In the genomic region with DNA sequence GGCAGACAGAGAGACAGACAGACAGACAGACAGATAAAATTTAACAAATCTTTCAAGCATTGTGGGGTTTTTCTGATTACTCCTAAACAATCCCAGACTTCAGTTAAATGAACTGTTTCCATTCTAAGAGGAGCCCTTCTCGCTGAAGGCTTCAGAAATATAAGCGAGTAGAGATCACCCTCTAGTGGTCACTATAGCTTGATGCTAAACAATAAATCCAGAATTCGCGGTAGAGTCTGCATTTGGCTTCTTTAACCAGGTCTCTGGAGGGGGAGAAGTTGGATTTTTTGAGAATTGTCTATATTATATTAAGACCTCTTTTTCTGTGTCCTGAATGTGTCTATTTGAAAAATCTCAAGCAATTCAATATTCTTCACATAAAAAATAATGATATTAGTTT, we compare ENCODE assay signal across 7 mouse cellular contexts. TPM values are rescaled to one million over a fixed set of nuclear protein-coding genes. Genes with fewer than 3 reads are reported as not detected.
DNase-seq lines count a peak whose midpoint lies in the region; ATAC-seq and TF ChIP-seq lines count a peak whose summit lies in the region.

No protein-coding gene starts in this region.

- in situ Hi-C loops in ES-E14 (cut with MboI; ENCODE audit: low sequenced_read_pairs in 2 of 2, unreplicated experiment in 2 of 2) = no loop called here

- H3K9ac ChIP-seq in ES-E14 (ENCODE audit: insufficient read depth, low read depth, low read length, poor library complexity, severe bottlenecking) = no peak overlapping the region
- no peak overlapping the region for H3K9ac ChIP-seq in hindbrain, embryonic 15.5 days

- no peak overlapping the region for H3K4me2 ChIP-seq in hindbrain, embryonic 15.5 days

- H3K27ac ChIP-seq in ES-E14 (ENCODE audit: insufficient read depth, low read depth, low read length, poor library complexity, severe bottlenecking) = no peak overlapping the region
- H3K27ac ChIP-seq in hindbrain, embryonic 15.5 days (replicated peaks) = no peak overlapping the region

- ATAC-seq in hindbrain, embryonic 15.5 days (ENCODE audit: low FRiP score, low read depth) = peak; percentile 27; the same call in 1 of the 2 replicates

- H3K9me3 ChIP-seq in ES-E14 (ENCODE audit: control insufficient read depth, insufficient read depth, low read depth, low read length) = no peaks in the 10 kb centered on the region
- H3K9me3 ChIP-seq in hindbrain, embryonic 15.5 days = no peaks in the 10 kb centered on the region

- 3% methylated on average over 4 of the region's 4 CpGs for WGBS in hindbrain, embryonic 15.5 days

- H3K4me3 ChIP-seq in ES-E14 (ENCODE audit: insufficient read depth in 1 of 2, low read depth in 1 of 2, low read length in 2 of 2, poor library complexity in 1 of 2, severe bottlenecking in 1 of 2) = no peak overlapping the region
- H3K4me3 ChIP-seq in hindbrain, embryonic 15.5 days = no peak overlapping the region

- intact Hi-C loops in left cerebral cortex, postnatal 36 days (cut with DNase I) = loop anchor here (10.0 kb wide), 1 partner anchor 320 kb away; no protein-coding TSS in a partner anchor

- no peaks in the 10 kb centered on the region for H3K36me3 ChIP-seq in ES-E14 (ENCODE audit: control insufficient read depth, insufficient read depth, low read length, poor library complexity, severe bottlenecking)
- H3K36me3 ChIP-seq in hindbrain, embryonic 15.5 days = no peaks in the 10 kb centered on the region

- H3K27me3 ChIP-seq in hindbrain, embryonic 15.5 days = no peaks in the 10 kb centered on the region

- H3K4me1 ChIP-seq in ES-E14 (ENCODE audit: control insufficient read depth in 2 of 2, insufficient read depth in 2 of 2, low read length in 2 of 2, poor library complexity in 1 of 2) = no peaks in the 10 kb centered on the region
- 0 out of 2 replicates have a peak, but pooled peaks cover 3% of the 10 kb centered on the region for H3K4me1 ChIP-seq in hindbrain, embryonic 15.5 days (replicated peaks)

- DNase-seq in left cerebral cortex, adult 11 months (ENCODE audit: low spot score) = peak; percentile 43
- DNase-seq in left cerebral cortex, postnatal 36 days (ENCODE audit: low spot score in 2 of 2) = no peak
- peak; percentile 42 for DNase-seq in ES-E14 (ENCODE audit: low read depth, low spot score)
- peak; percentile 63 for DNase-seq in brain, embryonic 18.5 days (ENCODE audit: low read depth, low spot score)
- peak; percentile 16 for DNase-seq in retina, adult 2 months (ENCODE audit: low read depth, low spot score)
- no peak for DNase-seq in yolk sac, embryonic 10.5 days (ENCODE audit: low spot score)

TF ChIP-seq in ES-E14, 5 proteins besides CTCF, POLR2A, EP300 and RAD21:
- no peak for TF ChIP-seq CHD2 (IDR thresholded peaks at IDR 0.05; ENCODE audit: low read depth, low read length)
- TF ChIP-seq ZNF384 (IDR thresholded peaks at IDR 0.05; ENCODE audit: low read depth, low read length) = no peak
- no peak for TF ChIP-seq HCFC1 (IDR thresholded peaks at IDR 0.05; ENCODE audit: borderline replicate concordance, insufficient read depth, low read length)
- TF ChIP-seq MAFK (IDR thresholded peaks at IDR 0.05; ENCODE audit: insufficient read depth, low read depth, low read length) = no peak
- TF ChIP-seq ZC3H11A (IDR thresholded peaks at IDR 0.05; ENCODE audit: borderline replicate concordance, low read depth, low read length) = no peak
TF ChIP-seq in ES-E14: peak in this region for 0.

RNA-seq across cellular contexts. Expression of gene Jrkl, which starts 50.4 kb away (rescaled TPM):
- total RNA-seq in left cerebral cortex, postnatal 36 days (2021) = 1 to 10 TPM; 7.6 to 9.8 TPM
- 2.3 and 2.8 TPM in 2 replicates for total RNA-seq in ES-E14 (2012; rRNA removed)
- polyA plus RNA-seq in hindbrain, embryonic 15.5 days (2015; fragmentation: Nextera tagmentation; extraction: Ambion mirVana) = 10.4 TPM in 2 replicates

RNA-seq across cellular contexts. Expression of gene Ccdc82, which starts 51.5 kb away (rescaled TPM):
- 10 to 100 TPM; 13.2 to 18.1 TPM for total RNA-seq in left cerebral cortex, postnatal 36 days (2021)
- 1.1 and 1.6 TPM in 2 replicates for total RNA-seq in ES-E14 (2012; rRNA removed)
- polyA plus RNA-seq in hindbrain, embryonic 15.5 days (2015; fragmentation: Nextera tagmentation; extraction: Ambion mirVana) = 13.1 and 13.6 TPM in 2 replicates

Comparison
In these comparisons a context has a peak if more than half of its experiments do, and no peak if none do; other contexts are left out.
1. DNase-seq: peak in left cerebral cortex, adult 11 months (single experiment), ES-E14 (single experiment), brain, embryonic 18.5 days (single experiment) and retina, adult 2 months (single experiment); none in left cerebral cortex, postnatal 36 days (0 of 2) and yolk sac, embryonic 10.5 days (single experiment).